Mouse (Mus musculus) urinary bladder, adult 2 months (tissue): ENCODE data around the gene Nudt22. TPM values are rescaled to one million over a fixed set of nuclear protein-coding genes. Genes with fewer than 3 reads are reported as not detected.

Source experiments
- DNase-seq: peaks from one replicate; pipeline ENCODE4 v3.0.0; 2022; ENCODE audit warnings: low spot score
- polyA plus RNA-seq: library from polyadenylated mRNA; depleted of rRNA; stranded (reverse); fragments of >200 nt; gene quantifications from 2 replicates; pipeline ENCODE4 v1.2.3, GENCODE M21; 2012

The Nudt22 gene
- polyA plus RNA-seq, 1 experiment: 37.4 TPM

- DNase-seq: no peak
Measured at GRCm38 (mm10) chr19:6977759-6978638, 17.9 kb downstream of the Nudt22 start.

- DNase-seq: no peak
Measured at GRCm38 (mm10) chr19:6975537-6976521, 20.1 kb downstream of the Nudt22 start, which contains the start of gene Plcb3. Plcb3 (minus strand) TSS chr19:6976470.

- peak; percentile 73 for DNase-seq
Measured at GRCm38 (mm10) chr19:6974211-6975205, 21.4 kb downstream of the Nudt22 start, which contains the start of gene Ppp1r14b. Ppp1r14b (plus strand) TSS chr19:6974968.

- no peak for DNase-seq
Measured at GRCm38 (mm10) chr19:6973581-6974190, 22.2 kb downstream of the Nudt22 start.

- DNase-seq: no peak
Measured at GRCm38 (mm10) chr19:6972247-6972917, 23.5 kb downstream of the Nudt22 start.

GRCm38 (mm10) chr19:6971644-6972043, 24.3 kb downstream of the Nudt22 start:
- no peak for DNase-seq

- DNase-seq: no peak
Measured at GRCm38 (mm10) chr19:6970460-6971085, 25.3 kb downstream of the Nudt22 start.

GRCm38 (mm10) chr19:6969665-6970381, 26.1 kb downstream of the Nudt22 start:
- peak; percentile 79 for DNase-seq

GRCm38 (mm10) chr19:6969291-6969664, 26.6 kb downstream of the Nudt22 start:
- DNase-seq: no peak

- no peak for DNase-seq
Measured at GRCm38 (mm10) chr19:6968491-6969271, 27.2 kb downstream of the Nudt22 start.

- no peak for DNase-seq
Measured at GRCm38 (mm10) chr19:6956461-6956860, 39.5 kb downstream of the Nudt22 start.

GRCm38 (mm10) chr19:6955424-6955823, 40.5 kb downstream of the Nudt22 start:
- DNase-seq: no peak

- DNase-seq: no peak
Measured at GRCm38 (mm10) chr19:6954046-6954445, 41.9 kb downstream of the Nudt22 start.

GRCm38 (mm10) chr19:6952712-6953037, 43.2 kb downstream of the Nudt22 start:
- peak; percentile 57 for DNase-seq

- DNase-seq: peak; percentile 81
Measured at GRCm38 (mm10) chr19:6951994-6952711, 43.8 kb downstream of the Nudt22 start.

- peak; percentile 83 for DNase-seq
Measured at GRCm38 (mm10) chr19:6951381-6951968, 44.4 kb downstream of the Nudt22 start.

GRCm38 (mm10) chr19:6950613-6951153, 45.2 kb downstream of the Nudt22 start:
- DNase-seq: peak; percentile 56
